Mouse (Mus musculus): ENCODE measurements around the gene Rhobtb1. TPM values are rescaled to one million over a fixed set of nuclear protein-coding genes. Genes with fewer than 3 reads are reported as not detected.

Rhobtb1 gene
- polyA plus RNA-seq, 1 experiment: 12.8 TPM

DNA sequence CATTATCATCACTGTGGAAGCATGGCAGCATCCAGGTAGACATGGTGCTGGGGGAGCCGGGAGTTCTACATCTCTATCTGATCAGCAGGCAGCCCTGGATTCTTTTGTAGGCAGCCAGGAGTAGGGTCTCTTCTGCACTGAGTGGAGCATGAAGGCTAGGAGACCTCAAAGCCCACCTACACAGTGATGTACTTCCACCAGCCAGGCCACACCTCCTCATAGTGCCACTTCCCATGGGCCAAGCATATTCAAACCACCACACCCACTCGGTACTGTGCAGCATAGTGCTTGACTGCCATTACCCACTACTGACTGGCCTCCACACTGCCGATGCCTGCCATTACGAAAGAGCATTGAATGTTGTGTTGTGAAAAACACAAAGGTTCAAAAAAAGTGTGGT is 33.7 kb downstream of the Rhobtb1 start:
- Histone ChIP-seq H3K4me3 (ENCODE audit: insufficient read depth, low read length) (peak overlapping the region; percentile 29; the same call in 1 of the 2 replicates), H3K27ac (ENCODE audit: insufficient read depth, low read depth, low read length) (peak overlapping the region; percentile 94), H3K4me1 (ENCODE audit: control insufficient read depth, insufficient read depth, low read length) (peaks cover 8% of the 10 kb centered on the region)
- TF ChIP-seq CTCF (IDR thresholded peaks at IDR 0.05; ENCODE audit: low read depth, low read length): no peak
- TF ChIP-seq POLR2A (IDR thresholded peaks at IDR 0.05; ENCODE audit: borderline replicate concordance, low read depth, low read length): no peak

DNA sequence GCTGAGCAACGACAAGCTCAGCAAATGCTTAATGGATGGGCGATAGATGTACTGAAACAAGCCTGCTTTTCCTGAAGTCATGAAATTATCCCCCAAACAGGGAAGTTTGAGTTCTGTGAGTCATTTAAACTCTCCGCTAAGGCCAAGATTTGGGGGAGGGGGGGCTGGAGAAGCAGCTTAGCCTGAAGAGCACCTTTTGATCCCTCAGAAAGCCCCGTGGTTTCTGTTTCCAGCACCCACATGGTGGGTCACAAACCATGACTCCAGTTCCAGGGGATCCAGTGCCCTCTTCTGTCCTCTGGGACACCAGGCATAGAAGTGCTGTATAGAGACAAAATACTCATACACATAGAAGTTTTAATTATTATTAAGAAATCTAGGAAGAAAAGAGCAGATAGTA is 34.2 kb downstream of the Rhobtb1 start:
- TF ChIP-seq CTCF (IDR thresholded peaks at IDR 0.05; ENCODE audit: low read depth, low read length) (no peak), POLR2A (IDR thresholded peaks at IDR 0.05; ENCODE audit: borderline replicate concordance, low read depth, low read length) (no peak)

DNA sequence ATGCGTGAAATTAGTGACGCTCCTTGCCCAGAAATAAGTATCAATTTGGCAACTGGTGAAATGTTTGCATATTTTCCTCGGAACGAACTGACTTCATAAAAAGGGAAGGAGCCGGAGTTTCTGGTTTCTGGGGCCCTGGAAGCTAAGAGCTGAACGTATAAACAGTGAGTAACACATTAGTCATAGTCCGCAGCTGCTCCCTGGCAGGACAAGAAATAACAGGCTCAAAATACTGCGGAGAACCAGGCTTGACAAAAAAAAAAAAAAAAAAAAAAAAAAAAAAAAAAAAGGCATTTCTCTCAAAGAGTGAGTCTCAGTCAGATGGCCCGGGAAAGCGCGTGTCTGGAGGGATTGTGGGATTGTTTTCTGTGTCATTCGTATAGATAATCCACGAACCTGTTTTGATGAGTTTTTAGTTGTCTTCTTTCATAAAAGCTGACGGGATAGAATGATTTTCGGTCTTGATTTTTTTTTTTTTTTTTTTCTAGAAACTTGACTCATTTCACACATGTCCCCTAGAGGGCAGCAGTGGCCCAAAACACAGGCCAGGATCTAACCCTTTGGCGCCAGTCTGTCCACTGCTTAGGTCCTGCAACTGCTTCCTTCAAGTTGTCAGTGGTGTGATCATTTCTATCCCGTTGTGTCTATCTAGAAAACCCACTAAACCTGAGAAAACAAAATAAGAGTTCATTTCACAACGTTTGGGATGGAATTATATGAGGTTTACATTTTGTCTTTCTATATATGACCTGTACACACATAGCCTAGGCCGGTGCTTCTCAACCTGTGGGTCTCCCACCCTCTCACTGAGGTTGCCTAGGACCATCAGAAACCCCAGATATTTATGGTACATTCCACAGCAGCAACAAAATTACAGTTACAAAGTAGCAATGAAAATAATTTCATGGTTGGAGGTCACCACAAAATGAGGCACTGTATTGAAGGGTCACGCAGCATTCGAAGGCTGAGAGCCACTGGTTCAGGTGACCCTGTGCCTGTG is 35.0 kb downstream of the Rhobtb1 start:
- H3K4me3 ChIP-seq (ENCODE audit: insufficient read depth, low read length): peak overlapping the region; percentile 52
- peak overlapping the region; percentile 94 for H3K27ac ChIP-seq (ENCODE audit: insufficient read depth, low read depth, low read length)
- no peak for TF ChIP-seq POLR2A (IDR thresholded peaks at IDR 0.05; ENCODE audit: borderline replicate concordance, low read depth, low read length)
- TF ChIP-seq CTCF (IDR thresholded peaks at IDR 0.05; ENCODE audit: low read depth, low read length): peak; percentile 50
- peaks cover 8% of the 10 kb centered on the region for H3K4me1 ChIP-seq (ENCODE audit: control insufficient read depth, insufficient read depth, low read length)

More for the DNA sequence above, 34.2 kb downstream of the Rhobtb1 start:
- Histone ChIP-seq H3K4me1 (ENCODE audit: control insufficient read depth, insufficient read depth, low read length) (peaks cover 8% of the 10 kb centered on the region), H3K4me3 (ENCODE audit: insufficient read depth, low read length) (peak overlapping the region; percentile 29; the same call in 1 of the 2 replicates), H3K27ac (ENCODE audit: insufficient read depth, low read depth, low read length) (peak overlapping the region; percentile 94)

DNA sequence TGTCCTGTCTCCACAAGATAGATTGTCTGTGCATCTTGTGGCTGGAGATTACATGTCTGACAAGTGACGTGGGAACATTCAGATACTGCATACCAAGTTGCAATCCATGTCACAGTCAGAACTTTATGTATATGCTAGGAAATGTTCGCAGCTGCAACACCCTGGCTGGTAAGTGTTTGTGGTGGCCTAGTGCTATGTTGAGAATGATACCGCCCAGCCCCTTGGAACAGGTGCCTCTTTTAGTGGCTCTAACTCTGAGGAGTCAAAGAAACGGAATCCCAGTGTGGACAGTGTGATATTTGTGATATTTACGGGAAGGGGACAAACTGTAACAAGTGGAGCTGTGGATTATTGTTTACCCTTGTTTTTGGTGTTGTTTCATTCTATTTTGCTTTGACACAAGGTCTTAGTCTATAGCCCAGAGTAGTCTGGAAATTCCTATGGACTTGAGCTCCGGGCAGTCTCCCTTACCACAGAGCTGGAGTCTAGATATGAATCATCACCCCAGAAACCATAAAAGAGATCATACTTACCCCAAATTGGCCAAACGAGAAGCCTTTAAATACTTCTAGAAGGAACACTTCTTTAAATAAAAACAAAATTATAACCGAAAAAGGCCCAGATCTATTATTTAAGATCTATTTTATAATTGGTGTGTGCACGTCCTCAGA is 36.7 kb downstream of the Rhobtb1 start:
- Histone ChIP-seq H3K27ac (ENCODE audit: insufficient read depth, low read depth, low read length) (no peak overlapping the region), H3K4me3 (ENCODE audit: insufficient read depth, low read length) (no peak overlapping the region), H3K4me1 (ENCODE audit: control insufficient read depth, insufficient read depth, low read length) (peaks cover 8% of the 10 kb centered on the region)
- no peak for TF ChIP-seq CTCF (IDR thresholded peaks at IDR 0.05; ENCODE audit: low read depth, low read length)
- TF ChIP-seq POLR2A (IDR thresholded peaks at IDR 0.05; ENCODE audit: borderline replicate concordance, low read depth, low read length): no peak

DNA sequence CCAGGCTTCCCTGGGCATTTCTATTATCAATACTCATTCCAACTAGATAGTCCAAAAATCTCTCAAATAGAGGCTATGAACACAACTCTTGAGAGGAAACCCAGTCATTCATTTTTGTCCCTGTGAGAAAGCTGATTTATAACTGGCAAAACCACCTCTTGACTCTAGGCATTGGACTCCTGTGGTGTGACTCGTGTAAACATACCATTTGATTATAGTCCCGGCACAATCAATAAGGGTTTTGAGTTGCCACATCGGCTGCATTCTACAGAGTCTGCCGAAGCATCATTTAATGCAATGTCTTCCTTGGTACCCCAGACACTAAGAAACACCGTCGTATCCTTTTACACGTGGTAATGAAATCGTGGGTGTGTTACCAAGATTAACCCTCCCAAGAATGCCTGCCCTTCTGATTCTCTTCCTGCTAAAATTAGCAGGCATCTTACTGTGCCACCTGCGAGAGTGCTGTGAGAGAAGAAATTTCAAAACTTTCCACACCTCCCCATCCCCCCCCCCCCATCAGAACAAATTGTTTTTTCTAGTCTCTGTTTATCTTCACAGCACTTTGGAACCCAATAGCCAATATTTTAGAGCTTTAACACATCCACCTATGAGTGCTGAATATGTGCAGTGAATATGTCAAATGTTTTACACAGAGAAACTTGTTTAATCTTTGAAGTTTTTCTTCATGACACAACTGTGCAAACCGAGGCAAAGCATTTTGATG is 39.4 kb downstream of the Rhobtb1 start:
- Histone ChIP-seq H3K4me3 (ENCODE audit: insufficient read depth, low read length) (no peak overlapping the region), H3K27ac (ENCODE audit: insufficient read depth, low read depth, low read length) (no peak overlapping the region), H3K4me1 (ENCODE audit: control insufficient read depth, insufficient read depth, low read length) (peaks cover 5% of the 10 kb centered on the region)
- TF ChIP-seq CTCF (IDR thresholded peaks at IDR 0.05; ENCODE audit: low read depth, low read length) (no peak), POLR2A (IDR thresholded peaks at IDR 0.05; ENCODE audit: borderline replicate concordance, low read depth, low read length) (no peak)

DNA sequence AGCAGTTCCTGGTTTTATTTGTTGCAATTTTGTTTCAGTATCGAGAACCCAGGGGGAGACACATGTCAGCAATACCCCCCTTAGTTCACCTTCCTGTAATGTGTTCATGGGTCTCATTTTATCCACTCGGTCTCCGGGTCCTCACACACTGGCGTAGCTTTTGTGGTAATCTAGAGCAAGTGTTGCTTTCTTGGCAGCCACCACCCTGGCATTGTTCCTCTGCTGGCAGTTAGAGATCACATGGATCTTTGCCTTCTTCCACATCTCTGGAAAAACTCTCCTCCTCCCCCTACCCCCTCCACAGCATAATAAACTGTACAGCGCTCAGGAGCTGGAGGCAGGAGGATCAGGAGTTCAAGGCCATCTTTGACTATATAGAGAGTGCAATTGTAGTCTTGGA is 41.0 kb downstream of the Rhobtb1 start:
- TF ChIP-seq CTCF (IDR thresholded peaks at IDR 0.05; ENCODE audit: low read depth, low read length) (no peak), POLR2A (IDR thresholded peaks at IDR 0.05; ENCODE audit: borderline replicate concordance, low read depth, low read length) (no peak)
- Histone ChIP-seq H3K4me1 (ENCODE audit: control insufficient read depth, insufficient read depth, low read length) (no peaks in the 10 kb centered on the region), H3K27ac (ENCODE audit: insufficient read depth, low read depth, low read length) (no peak overlapping the region), H3K4me3 (ENCODE audit: insufficient read depth, low read length) (no peak overlapping the region)

- no peak for TF ChIP-seq CTCF (IDR thresholded peaks at IDR 0.05; ENCODE audit: low read depth, low read length)
- TF ChIP-seq POLR2A (IDR thresholded peaks at IDR 0.05; ENCODE audit: borderline replicate concordance, low read depth, low read length): no peak
- Histone ChIP-seq H3K27ac (ENCODE audit: insufficient read depth, low read depth, low read length) (no peak overlapping the region), H3K4me3 (ENCODE audit: insufficient read depth, low read length) (no peak overlapping the region), H3K4me1 (ENCODE audit: control insufficient read depth, insufficient read depth, low read length) (no peaks in the 10 kb centered on the region)
These were observed 42.5 kb downstream of the Rhobtb1 start for GRCm38 (mm10) chr10:69193721-69194120.

DNA sequence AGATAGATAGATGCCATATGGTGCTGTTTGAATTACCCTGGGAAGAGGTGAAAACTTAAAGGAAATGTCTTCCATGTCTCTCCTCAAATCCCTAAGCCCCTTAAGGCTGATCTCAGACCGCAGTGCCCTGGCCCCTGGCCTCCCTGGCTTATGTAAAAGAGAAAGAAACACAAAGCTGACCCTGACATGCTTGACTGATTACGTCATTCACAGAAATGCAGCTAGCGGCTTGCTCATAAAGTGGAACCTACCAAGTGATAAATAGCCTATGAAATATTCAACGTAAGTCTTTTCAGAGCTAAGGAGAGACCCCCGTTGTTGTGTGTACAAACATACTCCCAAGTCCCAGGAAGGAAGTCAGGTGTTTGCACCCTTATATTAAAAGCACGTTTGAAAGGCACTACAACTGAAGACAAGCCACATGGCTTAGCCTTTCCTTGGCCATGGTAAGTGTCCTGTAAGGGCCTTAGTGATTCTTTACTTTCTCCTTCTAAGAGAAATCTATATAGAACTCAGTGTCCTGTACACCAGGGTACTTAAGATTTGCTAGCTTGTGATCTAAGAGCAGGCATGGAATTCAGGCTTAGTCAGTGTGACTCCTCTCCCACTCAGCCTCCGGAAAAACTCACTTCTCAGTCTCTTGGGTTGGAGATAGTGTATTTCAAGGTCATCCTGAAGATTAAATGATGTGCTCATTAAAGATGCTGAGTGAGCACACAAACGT is 53.6 kb downstream of the Rhobtb1 start:
- Histone ChIP-seq H3K4me1 (ENCODE audit: control insufficient read depth, insufficient read depth, low read length) (0 out of 2 replicates have a peak, but pooled peaks cover 2% of the 10 kb centered on the region), H3K27ac (ENCODE audit: insufficient read depth, low read depth, low read length) (no peak overlapping the region), H3K4me3 (ENCODE audit: insufficient read depth, low read length) (no peak overlapping the region)
- TF ChIP-seq POLR2A (IDR thresholded peaks at IDR 0.05; ENCODE audit: borderline replicate concordance, low read depth, low read length): no peak
- no peak for TF ChIP-seq CTCF (IDR thresholded peaks at IDR 0.05; ENCODE audit: low read depth, low read length)

DNA sequence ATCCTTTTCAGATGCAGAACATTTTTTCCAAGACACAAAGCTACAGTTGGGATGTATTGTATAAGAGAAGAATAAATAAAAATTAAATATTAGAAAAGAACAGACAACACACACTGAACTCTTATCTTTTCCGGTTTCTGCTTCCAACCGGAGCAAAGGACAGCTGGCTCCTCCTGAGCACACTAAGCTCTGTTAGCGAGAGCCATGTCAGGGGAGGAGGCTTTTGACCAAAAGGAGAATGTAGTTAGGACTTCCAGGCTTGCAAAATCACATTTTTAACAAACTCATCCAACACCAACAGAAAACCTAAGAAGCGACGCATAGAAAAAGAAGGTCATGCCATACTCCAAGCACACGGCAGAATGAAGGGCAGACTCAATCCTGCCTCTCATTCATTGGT is 54.8 kb downstream of the Rhobtb1 start:
- TF ChIP-seq POLR2A (IDR thresholded peaks at IDR 0.05; ENCODE audit: borderline replicate concordance, low read depth, low read length): no peak
- no peak for TF ChIP-seq CTCF (IDR thresholded peaks at IDR 0.05; ENCODE audit: low read depth, low read length)
- Histone ChIP-seq H3K4me3 (ENCODE audit: insufficient read depth, low read length) (no peak overlapping the region), H3K4me1 (ENCODE audit: control insufficient read depth, insufficient read depth, low read length) (peaks cover 7% of the 10 kb centered on the region), H3K27ac (ENCODE audit: insufficient read depth, low read depth, low read length) (no peak overlapping the region)
